Mouse (Mus musculus): ENCODE measurements around the gene Npas2. TPM values are rescaled to one million over a fixed set of nuclear protein-coding genes. Genes with fewer than 3 reads are reported as not detected.
A peak's percentile ranks its signal among the peaks of the same experiment; 100 is the strongest.

Gene Npas2
- polyA plus RNA-seq, 1 experiment: 1.8 TPM

- Histone ChIP-seq H3K4me3 (replicated peaks; ENCODE audit: insufficient read depth, low read depth, low read length) (no peak overlapping the region), H3K4me1 (ENCODE audit: control insufficient read depth, insufficient read depth, low read length) (no peaks in the 10 kb centered on the region; the same call in 1 of the 2 replicates), H3K27me3 (ENCODE audit: control insufficient read depth, insufficient read depth, low read length) (no peaks in the 10 kb centered on the region), H3K27ac (ENCODE audit: insufficient read depth, low read length) (no peak overlapping the region)
- WGBS: 83% methylated on average over 4 of the region's 4 CpGs
- TF ChIP-seq CTCF (IDR thresholded peaks at IDR 0.05; ENCODE audit: borderline replicate concordance, insufficient read depth, low read depth, low read length): no peak
- no peak for TF ChIP-seq POLR2A (IDR thresholded peaks at IDR 0.05; ENCODE audit: borderline replicate concordance, insufficient read depth, low read length)
- DNase-seq: peak in 1 of 2 experiments; percentile 4
Observed at GRCm38 (mm10) chr1:39373378-39373777, 179.8 kb downstream of the Npas2 start.

GRCm38 (mm10) chr1:39374231-39374809, 180.8 kb downstream of the Npas2 start:
- DNase-seq: peak in 1 of 2 experiments; percentile 5
- H3K4me3 ChIP-seq (replicated peaks; ENCODE audit: insufficient read depth, low read depth, low read length): no peak overlapping the region
- no peaks in the 10 kb centered on the region for H3K27me3 ChIP-seq (ENCODE audit: control insufficient read depth, insufficient read depth, low read length)
- H3K4me1 ChIP-seq (ENCODE audit: control insufficient read depth, insufficient read depth, low read length): no peaks in the 10 kb centered on the region; the same call in 1 of the 2 replicates
- TF ChIP-seq CTCF (IDR thresholded peaks at IDR 0.05; ENCODE audit: borderline replicate concordance, insufficient read depth, low read depth, low read length) (no peak), POLR2A (IDR thresholded peaks at IDR 0.05; ENCODE audit: borderline replicate concordance, insufficient read depth, low read length) (no peak)
- WGBS: 85% methylated on average over 5 of the region's 5 CpGs
- no peak overlapping the region for H3K27ac ChIP-seq (ENCODE audit: insufficient read depth, low read length)

- TF ChIP-seq POLR2A (IDR thresholded peaks at IDR 0.05; ENCODE audit: borderline replicate concordance, insufficient read depth, low read length): no peak
- TF ChIP-seq CTCF (IDR thresholded peaks at IDR 0.05; ENCODE audit: borderline replicate concordance, insufficient read depth, low read depth, low read length): no peak
- H3K4me3 ChIP-seq (replicated peaks; ENCODE audit: insufficient read depth, low read depth, low read length): no peak overlapping the region
- no peaks in the 10 kb centered on the region for H3K27me3 ChIP-seq (ENCODE audit: control insufficient read depth, insufficient read depth, low read length)
- H3K4me1 ChIP-seq (ENCODE audit: control insufficient read depth, insufficient read depth, low read length): no peaks in the 10 kb centered on the region; the same call in none of the 2 replicates
- DNase-seq: peak in 1 of 2 experiments; percentile 4
- 78% methylated on average over 7 of the region's 7 CpGs for WGBS
- no peak overlapping the region for H3K27ac ChIP-seq (ENCODE audit: insufficient read depth, low read length)
Observed at GRCm38 (mm10) chr1:39376121-39376520, 182.6 kb downstream of the Npas2 start.

- TF ChIP-seq POLR2A (IDR thresholded peaks at IDR 0.05; ENCODE audit: borderline replicate concordance, insufficient read depth, low read length) (no peak), CTCF (IDR thresholded peaks at IDR 0.05; ENCODE audit: borderline replicate concordance, insufficient read depth, low read depth, low read length) (no peak)
- no peak overlapping the region for H3K27ac ChIP-seq (ENCODE audit: insufficient read depth, low read length)
- H3K4me1 ChIP-seq (ENCODE audit: control insufficient read depth, insufficient read depth, low read length): no peaks in the 10 kb centered on the region; the same call in none of the 2 replicates
- no peaks in the 10 kb centered on the region for H3K27me3 ChIP-seq (ENCODE audit: control insufficient read depth, insufficient read depth, low read length)
- no peak overlapping the region for H3K4me3 ChIP-seq (replicated peaks; ENCODE audit: insufficient read depth, low read depth, low read length)
- 20% methylated on average over 9 of the region's 9 CpGs for WGBS
- peak; percentile 54 to 65 for DNase-seq
Observed at GRCm38 (mm10) chr1:39376726-39377240, 183.3 kb downstream of the Npas2 start.

- Histone ChIP-seq H3K4me1 (ENCODE audit: control insufficient read depth, insufficient read depth, low read length) (no peaks in the 10 kb centered on the region; the same call in none of the 2 replicates), H3K27ac (ENCODE audit: insufficient read depth, low read length) (no peak overlapping the region), H3K27me3 (ENCODE audit: control insufficient read depth, insufficient read depth, low read length) (no peaks in the 10 kb centered on the region), H3K4me3 (replicated peaks; ENCODE audit: insufficient read depth, low read depth, low read length) (no peak overlapping the region)
- TF ChIP-seq POLR2A (IDR thresholded peaks at IDR 0.05; ENCODE audit: borderline replicate concordance, insufficient read depth, low read length) (no peak), CTCF (IDR thresholded peaks at IDR 0.05; ENCODE audit: borderline replicate concordance, insufficient read depth, low read depth, low read length) (no peak)
- DNase-seq: no peak
- 20% methylated on average over 1 of the region's 1 CpGs for WGBS
Observed at GRCm38 (mm10) chr1:39378540-39378939, 185.0 kb downstream of the Npas2 start.

GRCm38 (mm10) chr1:39379021-39379420, 185.5 kb downstream of the Npas2 start:
- Histone ChIP-seq H3K4me1 (ENCODE audit: control insufficient read depth, insufficient read depth, low read length) (no peaks in the 10 kb centered on the region; the same call in none of the 2 replicates), H3K27me3 (ENCODE audit: control insufficient read depth, insufficient read depth, low read length) (no peaks in the 10 kb centered on the region), H3K4me3 (replicated peaks; ENCODE audit: insufficient read depth, low read depth, low read length) (no peak overlapping the region), H3K27ac (ENCODE audit: insufficient read depth, low read length) (no peak overlapping the region)
- no peak for TF ChIP-seq CTCF (IDR thresholded peaks at IDR 0.05; ENCODE audit: borderline replicate concordance, insufficient read depth, low read depth, low read length)
- TF ChIP-seq POLR2A (IDR thresholded peaks at IDR 0.05; ENCODE audit: borderline replicate concordance, insufficient read depth, low read length): no peak
- 66% methylated on average over 5 of the region's 5 CpGs for WGBS
- DNase-seq: no peak

- no peak for TF ChIP-seq POLR2A (IDR thresholded peaks at IDR 0.05; ENCODE audit: borderline replicate concordance, insufficient read depth, low read length)
- no peak for TF ChIP-seq CTCF (IDR thresholded peaks at IDR 0.05; ENCODE audit: borderline replicate concordance, insufficient read depth, low read depth, low read length)
- no peak for DNase-seq
- H3K4me1 ChIP-seq (ENCODE audit: control insufficient read depth, insufficient read depth, low read length): no peaks in the 10 kb centered on the region; the same call in none of the 2 replicates
- H3K4me3 ChIP-seq (replicated peaks; ENCODE audit: insufficient read depth, low read depth, low read length): no peak overlapping the region
- WGBS: 53% methylated on average over 9 of the region's 9 CpGs
- no peaks in the 10 kb centered on the region for H3K27me3 ChIP-seq (ENCODE audit: control insufficient read depth, insufficient read depth, low read length)
- no peak overlapping the region for H3K27ac ChIP-seq (ENCODE audit: insufficient read depth, low read length)
Observed at GRCm38 (mm10) chr1:39381017-39381416, 187.5 kb downstream of the Npas2 start.

- H3K27me3 ChIP-seq (ENCODE audit: control insufficient read depth, insufficient read depth, low read length): no peaks in the 10 kb centered on the region
Observed at GRCm38 (mm10) chr1:39384914-39385313, 191.4 kb downstream of the Npas2 start.

More at GRCm38 (mm10) chr1:39384914-39385313, 191.4 kb downstream of the Npas2 start:
- TF ChIP-seq POLR2A (IDR thresholded peaks at IDR 0.05; ENCODE audit: borderline replicate concordance, insufficient read depth, low read length) (no peak), CTCF (IDR thresholded peaks at IDR 0.05; ENCODE audit: borderline replicate concordance, insufficient read depth, low read depth, low read length) (no peak)
- Histone ChIP-seq H3K27ac (ENCODE audit: insufficient read depth, low read length) (no peak overlapping the region), H3K4me3 (replicated peaks; ENCODE audit: insufficient read depth, low read depth, low read length) (no peak overlapping the region), H3K4me1 (ENCODE audit: control insufficient read depth, insufficient read depth, low read length) (peaks cover 5% of the 10 kb centered on the region)
- 89% methylated on average over 9 of the region's 9 CpGs for WGBS
- no peak for DNase-seq
